Mouse (Mus musculus) left cerebral cortex, postnatal 25 days (tissue): ENCODE results near the gene Csf2. TPM values are rescaled to one million over a fixed set of nuclear protein-coding genes. Genes with fewer than 3 reads are reported as not detected.

Experiments used
- DNase-seq, 2 experiments: peaks; one replicate each; pipeline ENCODE4 v3.0.0; 2022; ENCODE audit warnings: low spot score in 2 of 2, mixed read lengths in 1 of 2
- intact Hi-C: fragments of 180-260 bp; cut with DNase I; formaldehyde crosslinking; loops from one replicate; pipeline ENCODE4 v1.15.1; 2025
- total RNA-seq, 2 experiments: library from RNA; stranded (reverse); gene quantifications; 2 replicates each; pipeline ENCODE4 v1.2.3; 2021

The Csf2 gene
- total RNA-seq, 2 experiments from 2014 or later: not detected

DNA sequence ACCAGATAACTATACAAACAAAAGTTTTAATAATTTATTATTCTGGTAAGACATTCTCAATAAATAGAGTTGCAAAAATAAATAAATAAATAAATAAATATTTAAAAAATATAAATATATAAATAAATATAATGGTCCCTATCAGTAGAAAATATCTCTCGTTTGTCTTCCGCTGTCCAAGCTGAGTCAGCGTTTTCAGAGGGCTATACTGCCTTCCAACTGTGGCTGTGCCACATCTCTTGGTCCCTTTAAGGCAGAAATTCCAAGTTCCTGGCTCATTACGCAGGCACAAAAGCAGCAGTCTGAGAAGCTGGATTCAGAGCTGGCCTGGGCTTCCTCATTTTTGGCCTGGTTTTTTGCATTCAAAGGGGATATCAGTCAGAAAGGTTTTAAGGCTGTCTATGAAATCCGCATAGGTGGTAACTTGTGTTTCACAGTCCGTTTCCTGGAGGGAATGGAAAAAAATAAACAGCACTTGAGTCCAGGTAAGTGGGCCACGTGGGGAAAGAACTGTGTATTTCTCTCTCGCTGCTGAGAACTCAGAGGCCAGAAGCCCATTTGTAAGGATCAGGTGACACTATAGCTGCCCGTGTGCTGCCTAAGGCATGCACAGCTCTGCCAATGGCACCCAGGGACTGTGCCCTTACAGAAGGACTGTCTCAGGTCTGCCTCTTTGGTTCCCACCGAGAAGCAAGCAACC lies 2.1 kb downstream of the Csf2 start:
- peak in 1 of 2 experiments; percentile 5 for DNase-seq
- intact Hi-C loops: no loop called here

DNA sequence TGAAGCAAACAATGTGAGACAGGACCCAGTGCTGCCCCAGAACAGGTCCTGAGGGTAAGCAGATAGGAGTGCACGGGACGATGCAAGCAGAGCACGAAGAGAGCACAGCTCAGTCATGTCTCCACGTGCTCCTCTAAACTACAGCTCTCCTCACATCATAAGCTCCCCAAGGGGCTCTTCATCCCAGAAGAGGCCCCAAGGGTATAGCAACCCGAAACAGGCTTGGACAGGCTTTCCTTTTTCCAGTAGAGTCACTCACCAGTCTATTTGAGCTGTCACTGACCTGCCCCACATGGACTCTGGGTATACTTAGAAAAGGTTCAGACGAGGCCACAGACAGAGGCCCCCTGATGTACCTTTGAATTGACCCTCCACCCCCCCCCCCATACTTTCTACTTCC lies 5.0 kb downstream of the Csf2 start:
- no peak for DNase-seq
- intact Hi-C loops: no loop called here

GRCm38 (mm10) chr11:54242494-54242893 lies 7.0 kb downstream of the Csf2 start:
- intact Hi-C loops: no loop called here
- DNase-seq: no peak

- no peak for DNase-seq
- intact Hi-C loops: no loop called here
Observed at GRCm38 (mm10) chr11:54236939-54237338, 12.5 kb downstream of the Csf2 start.

- intact Hi-C loops: no loop called here
- no peak for DNase-seq
Observed at GRCm38 (mm10) chr11:54227478-54227877, 22.0 kb downstream of the Csf2 start.

GRCm38 (mm10) chr11:54224475-54224986 lies 24.9 kb downstream of the Csf2 start:
- intact Hi-C loops: no loop called here
- no peak for DNase-seq

DNA sequence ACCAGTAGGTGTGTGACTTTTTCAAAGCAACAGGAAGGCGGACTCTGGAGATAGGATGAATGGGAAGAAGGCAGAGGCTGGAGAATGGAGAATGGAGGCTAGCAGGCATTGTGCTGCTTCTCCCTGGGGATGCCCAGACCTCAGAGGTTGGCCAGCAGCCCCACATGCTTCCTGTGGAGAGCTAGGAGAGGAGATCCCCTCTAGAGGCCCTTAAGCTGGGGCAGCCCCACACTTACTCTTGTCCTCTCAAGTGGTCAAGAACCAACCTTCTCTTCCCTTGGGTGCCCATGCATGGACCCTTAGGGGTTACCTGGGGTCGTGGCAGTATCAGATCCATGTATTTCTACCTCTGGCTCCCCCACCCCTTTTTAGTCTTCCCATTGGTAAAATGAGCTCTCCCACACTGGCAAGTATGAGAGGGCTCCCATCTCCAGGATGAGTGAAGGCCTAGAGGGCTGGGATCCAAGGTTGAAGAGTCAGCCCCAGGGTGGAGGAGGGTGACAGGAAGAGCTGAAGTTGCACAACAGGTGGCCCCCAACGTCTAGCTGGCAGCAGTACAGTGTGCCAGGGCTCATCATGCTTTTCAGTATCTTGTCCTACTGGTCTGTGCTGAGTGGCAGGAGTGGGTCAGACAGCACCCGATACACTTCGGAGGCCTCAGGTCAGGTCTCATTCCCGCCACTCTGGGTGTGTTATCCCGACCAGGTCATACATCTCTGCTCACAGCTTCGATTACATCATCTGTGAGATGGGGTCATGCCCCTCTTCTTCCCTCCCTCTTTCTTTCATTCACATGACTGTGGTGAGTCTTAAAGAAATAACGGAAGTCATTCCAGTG lies 25.6 kb downstream of the Csf2 start:
- no peak for DNase-seq
- intact Hi-C loops: no loop called here

DNA sequence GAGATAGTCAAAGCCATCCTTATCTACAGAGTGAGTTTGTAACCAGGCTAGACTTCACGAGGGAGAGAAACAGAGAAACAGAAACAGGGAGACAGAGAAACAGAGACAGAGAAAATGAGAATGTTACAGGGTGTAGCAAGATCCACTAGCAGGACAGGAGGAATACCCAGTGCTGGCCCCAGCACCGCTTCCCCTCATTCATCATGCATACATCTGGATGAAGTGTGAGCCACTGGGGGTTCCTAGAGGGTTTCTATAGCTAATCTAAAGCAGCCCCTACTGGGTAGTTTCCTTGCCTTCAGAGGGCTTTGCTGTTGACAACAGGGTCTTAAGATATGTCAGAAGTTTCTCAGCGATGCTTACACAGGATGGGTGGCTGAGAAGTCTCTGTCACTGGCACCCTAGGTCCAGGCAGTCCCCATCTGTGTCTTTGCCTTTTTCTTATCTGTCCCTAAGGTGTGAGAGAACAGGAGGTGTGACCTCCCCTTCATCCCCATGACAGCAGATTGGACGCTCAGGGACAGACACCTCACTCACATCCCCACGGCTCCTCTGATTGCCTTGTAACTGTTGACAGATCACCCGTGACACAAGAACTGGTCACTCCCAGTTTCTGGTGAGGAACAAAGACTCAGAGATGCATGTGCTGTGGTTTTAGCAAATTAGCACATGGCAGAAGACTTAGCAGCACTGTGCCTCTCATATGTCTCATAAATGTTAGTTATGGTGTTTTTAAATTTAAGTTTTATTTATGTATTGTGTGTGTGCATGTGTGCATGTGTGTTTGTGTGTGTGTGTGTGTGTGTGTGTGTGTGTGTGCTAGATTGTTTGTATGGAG lies 29.3 kb downstream of the Csf2 start:
- intact Hi-C loops: loop anchor here (5.0 kb wide), 1 partner anchor 68 kb away; no protein-coding TSS in a partner anchor
- no peak for DNase-seq

GRCm38 (mm10) chr11:54219191-54219590 lies 30.3 kb downstream of the Csf2 start:
- intact Hi-C loops: loop anchor here (5.0 kb wide), 1 partner anchor 67 kb away; no protein-coding TSS in a partner anchor
- DNase-seq: no peak

DNA sequence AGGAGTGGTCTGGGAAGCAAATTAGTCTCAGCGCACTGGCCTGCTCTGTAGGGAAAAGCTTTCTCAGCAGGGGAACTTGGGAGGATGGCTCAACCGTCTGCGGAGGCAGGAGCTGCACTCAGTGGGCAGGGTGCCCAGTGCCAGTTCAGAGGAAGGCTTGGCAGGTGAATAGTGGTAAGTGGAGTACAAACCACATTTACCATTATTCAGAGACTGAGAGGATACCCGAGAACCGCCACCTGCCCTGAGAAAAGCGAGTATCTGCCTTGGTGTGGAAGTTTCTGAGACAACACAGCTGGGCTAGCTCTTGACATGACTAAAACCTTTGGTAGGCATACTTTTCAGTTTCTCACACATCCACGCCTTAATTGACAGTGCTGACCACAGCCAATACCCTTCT lies 32.1 kb downstream of the Csf2 start:
- intact Hi-C loops: loop anchor here (5.0 kb wide), 1 partner anchor 65 kb away; no protein-coding TSS in a partner anchor
- peak in 1 of 2 experiments; percentile 22 for DNase-seq

DNA sequence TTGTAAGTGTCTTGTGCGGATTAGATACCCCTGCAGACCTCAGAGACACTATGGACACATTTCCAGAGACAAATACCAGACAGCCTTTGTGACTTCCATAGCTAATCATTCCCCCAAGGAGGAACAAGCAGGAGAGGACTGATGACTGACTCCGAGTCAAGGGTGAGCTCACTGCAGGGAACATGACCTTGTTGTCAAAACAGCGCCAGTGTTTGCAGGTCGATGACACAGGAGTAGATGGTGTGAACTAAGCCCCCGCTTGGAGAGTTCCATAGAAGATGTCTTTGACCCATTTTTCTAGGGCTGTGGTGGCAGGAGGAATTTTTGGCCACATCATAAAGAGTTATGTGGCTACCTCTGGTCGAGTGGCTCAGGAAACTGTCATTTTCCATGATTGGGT lies 33.4 kb downstream of the Csf2 start:
- no peak for DNase-seq
- intact Hi-C loops: loop anchor here (5.0 kb wide), 1 partner anchor 64 kb away; no protein-coding TSS in a partner anchor

DNA sequence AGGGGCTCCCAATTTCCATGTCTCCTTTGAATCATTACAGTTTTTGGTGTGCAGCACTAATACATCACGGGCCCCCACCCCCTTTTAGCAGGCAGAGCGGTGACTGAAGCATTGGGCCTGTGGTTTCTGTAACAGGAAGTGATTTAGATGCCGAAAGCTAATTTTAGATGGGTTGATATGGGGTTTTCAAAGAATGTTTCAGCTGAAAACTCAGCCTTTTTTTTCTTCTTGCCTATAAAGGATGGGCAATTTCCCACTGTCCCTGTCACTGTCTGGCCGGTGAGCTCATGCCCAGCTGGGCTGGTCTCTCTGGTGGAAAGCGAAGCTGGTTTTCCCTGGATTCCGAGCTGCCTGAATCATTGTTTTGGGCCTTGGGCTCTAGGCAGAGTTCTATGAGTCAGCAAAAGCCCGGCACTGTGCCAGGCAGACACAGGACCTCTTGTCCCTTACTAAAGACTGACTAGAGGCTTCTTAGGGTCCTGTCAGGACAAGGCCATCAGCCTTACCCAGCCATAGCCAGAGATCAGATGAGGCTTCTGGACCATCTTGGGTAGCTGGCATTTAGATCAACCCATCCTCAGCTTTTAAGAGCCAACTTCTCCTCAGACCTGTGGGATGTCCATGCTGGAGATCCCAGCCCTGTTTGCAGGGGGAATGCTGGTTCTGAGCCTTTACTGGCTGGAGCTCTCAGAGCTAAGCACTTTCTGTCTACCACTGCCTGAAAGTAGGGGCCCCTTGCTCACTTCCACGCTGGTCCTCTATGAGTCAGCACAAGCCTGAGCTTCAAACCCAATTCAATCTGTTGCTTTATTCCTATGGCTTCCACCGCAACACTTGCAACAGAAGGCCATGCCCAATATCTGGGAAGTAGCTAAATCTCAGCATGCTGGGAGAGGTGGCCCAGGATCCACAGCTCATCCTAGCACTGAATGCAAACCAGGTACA lies 34.7 kb downstream of the Csf2 start:
- DNase-seq: peak; percentile 24 to 50

GRCm38 (mm10) chr11:54213631-54214030 lies 35.8 kb downstream of the Csf2 start:
- intact Hi-C loops: no loop called here
- no peak for DNase-seq

More for the DNA sequence above, 34.7 kb downstream of the Csf2 start:
- intact Hi-C loops: loop anchor here (5.0 kb wide), 1 partner anchor 62 kb away; no protein-coding TSS in a partner anchor

GRCm38 (mm10) chr11:54206993-54207392 lies 42.5 kb downstream of the Csf2 start:
- DNase-seq: no peak
- intact Hi-C loops: no loop called here

DNA sequence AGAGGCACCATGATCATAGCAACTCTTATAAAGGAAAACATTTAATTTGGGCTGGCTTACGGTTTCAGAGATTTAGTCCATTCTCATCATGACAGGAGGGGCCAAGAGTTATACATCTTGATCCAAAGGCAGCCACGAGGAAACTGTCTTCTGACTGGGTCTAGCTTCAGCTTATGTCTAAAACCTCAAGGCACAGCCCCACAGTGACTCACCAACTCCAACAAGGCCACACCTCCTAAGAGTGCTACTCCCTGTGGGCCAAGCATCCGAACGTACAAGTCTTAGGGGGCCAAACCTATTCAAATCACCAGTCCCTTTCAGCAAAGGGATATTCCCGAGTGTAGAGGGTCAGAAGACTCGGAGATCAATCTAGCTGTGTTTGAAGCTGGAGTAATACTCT lies 44.1 kb downstream of the Csf2 start:
- intact Hi-C loops: no loop called here

DNA sequence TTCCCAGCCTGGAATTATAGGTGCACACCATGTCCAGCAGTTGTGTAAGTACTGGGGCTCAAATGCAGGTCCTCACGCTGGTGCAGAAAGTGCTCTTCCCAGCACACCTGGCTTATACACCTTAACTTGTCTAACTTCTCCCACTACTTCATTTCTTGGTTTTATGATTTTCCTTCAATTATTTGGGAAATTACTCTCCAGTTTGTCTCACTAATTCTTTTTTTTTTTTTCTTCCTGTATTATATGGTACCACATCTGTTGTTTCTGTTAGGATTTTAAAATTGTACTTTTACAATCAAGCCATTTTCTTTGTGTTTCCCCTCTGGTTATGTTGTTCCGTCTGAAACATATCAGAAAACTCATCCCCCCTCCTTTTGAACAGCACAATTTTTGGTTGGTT lies 44.7 kb downstream of the Csf2 start:
- no peak for DNase-seq
- intact Hi-C loops: no loop called here

More for the DNA sequence above, 44.1 kb downstream of the Csf2 start:
- DNase-seq: no peak

GRCm38 (mm10) chr11:54203162-54203561 lies 46.3 kb downstream of the Csf2 start:
- intact Hi-C loops: no loop called here
- peak; percentile 21 to 37 for DNase-seq

DNA sequence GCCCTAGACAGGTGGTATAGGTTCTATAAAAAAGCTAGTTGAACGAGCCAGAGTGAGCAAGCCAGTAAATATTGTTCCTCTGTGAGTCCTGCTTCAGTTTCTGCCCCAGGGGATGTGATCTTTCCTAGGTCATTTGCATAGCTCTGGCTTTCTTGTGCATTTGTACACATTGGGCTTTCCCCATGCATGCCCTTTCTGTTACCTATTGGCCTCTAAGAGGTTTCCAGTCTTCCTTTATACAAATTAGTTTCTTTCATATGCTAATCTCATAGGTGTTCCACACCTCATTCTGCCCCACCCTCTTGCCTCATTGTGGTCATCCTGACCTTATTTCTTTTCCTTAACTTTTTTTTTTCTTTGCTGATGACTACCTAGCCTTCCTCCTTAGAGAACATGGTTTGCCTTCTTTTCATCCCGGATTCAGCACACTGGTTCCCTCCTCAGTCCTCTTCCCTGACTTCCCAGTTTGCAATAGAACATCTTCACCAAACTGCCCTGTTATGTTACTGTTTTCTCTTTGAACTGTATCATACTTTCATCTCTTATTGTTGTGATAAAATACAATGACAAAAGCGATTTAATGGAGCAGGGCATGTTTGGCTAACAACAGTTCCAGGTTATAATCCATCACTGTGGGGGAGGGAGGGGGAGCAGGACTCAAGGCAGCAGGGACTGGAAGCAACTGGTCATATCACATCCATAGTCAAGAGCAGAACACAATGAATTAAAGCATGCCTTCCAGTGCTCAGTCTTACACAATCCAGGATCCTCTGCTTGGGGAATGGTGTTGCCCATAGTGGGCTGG lies 47.4 kb downstream of the Csf2 start:
- DNase-seq: no peak
- intact Hi-C loops: no loop called here
